Mouse (Mus musculus) cortical plate, adult 2 months (tissue): Measurements from ENCODE around the gene Olfr320. TPM values are rescaled to one million over a fixed set of nuclear protein-coding genes. Genes with fewer than 3 reads are reported as not detected.
"Not testable (repeated sequence)": the region's sequence is repeated elsewhere in the genome, so short reads cannot be mapped to it uniquely, and the experiment has no call there.

Experiments used
- H3K27ac ChIP-seq: fragments of 200-500 bp; 2 replicates; pipeline ENCODE4 v1.5.1; 2012; ENCODE audit warnings: low read length, control low read depth, inconsistent platforms; ENCODE audit not compliant: insufficient read depth
- H3K4me1 ChIP-seq: fragments of 200-500 bp; 2 replicates; pipeline ENCODE4 v1.6.1; 2011; ENCODE audit warnings: low read length; ENCODE audit not compliant: control insufficient read depth, insufficient read depth
- H3K4me3 ChIP-seq: fragments of 200-500 bp; 2 replicates; pipeline ENCODE4 v1.5.1; 2011; ENCODE audit warnings: mild to moderate bottlenecking, low read length, control low read depth; ENCODE audit not compliant: insufficient read depth
- CTCF ChIP-seq: fragments of 200-500 bp; IDR thresholded peaks from 2 replicates; pipeline ENCODE4 v1.5.1; 2011; ENCODE audit warnings: mild to moderate bottlenecking, control low read depth, low read length; ENCODE audit not compliant: insufficient read depth; ENCODE audit errors: extremely low read depth
- POLR2A ChIP-seq: fragments of 200-500 bp; IDR thresholded peaks from 2 replicates; pipeline ENCODE4 v1.6.1; 2011; ENCODE audit warnings: mild to moderate bottlenecking, low read length, control low read depth; ENCODE audit not compliant: insufficient read depth; ENCODE audit errors: extremely low read depth
- polyA plus RNA-seq: library from polyadenylated mRNA; depleted of rRNA; stranded (reverse); fragments of >200 nt; gene quantifications from 2 replicates; pipeline ENCODE4 v1.2.3, GENCODE M21; 2012; rRNA removed

Olfr320 gene
- polyA plus RNA-seq, 1 experiment = not detected

DNA sequence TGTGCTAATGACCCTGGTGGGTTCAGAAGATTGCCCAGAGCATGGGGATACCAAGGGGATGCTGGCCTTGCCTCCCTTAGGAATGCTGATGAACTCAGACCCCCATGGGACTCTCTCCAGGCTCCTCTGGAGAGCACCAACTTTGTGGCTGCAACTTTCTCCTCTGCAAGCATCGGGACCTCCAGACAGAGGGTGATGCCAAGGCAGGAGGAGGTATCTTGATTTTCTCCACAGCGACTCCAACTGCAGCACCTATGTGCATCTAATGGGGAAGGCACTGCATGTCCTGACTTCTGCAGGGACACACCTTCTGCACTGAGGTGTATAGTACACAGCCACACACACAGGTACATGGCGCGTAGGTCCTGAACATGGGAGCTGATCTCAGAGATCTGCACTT is 22.3 kb upstream of the Olfr320 start, which contains the start of gene Olfr322:
Olfr322 (plus strand) TSS at position 187 of the 400 bp plus-strand sequence.
- H3K4me3 ChIP-seq = no peak within 1 kb of the TSS
- no peak within 1 kb of the TSS for H3K27ac ChIP-seq
- no peaks in the 10 kb centered on the region for H3K4me1 ChIP-seq
- TF ChIP-seq CTCF (no peak), POLR2A (no peak)

DNA sequence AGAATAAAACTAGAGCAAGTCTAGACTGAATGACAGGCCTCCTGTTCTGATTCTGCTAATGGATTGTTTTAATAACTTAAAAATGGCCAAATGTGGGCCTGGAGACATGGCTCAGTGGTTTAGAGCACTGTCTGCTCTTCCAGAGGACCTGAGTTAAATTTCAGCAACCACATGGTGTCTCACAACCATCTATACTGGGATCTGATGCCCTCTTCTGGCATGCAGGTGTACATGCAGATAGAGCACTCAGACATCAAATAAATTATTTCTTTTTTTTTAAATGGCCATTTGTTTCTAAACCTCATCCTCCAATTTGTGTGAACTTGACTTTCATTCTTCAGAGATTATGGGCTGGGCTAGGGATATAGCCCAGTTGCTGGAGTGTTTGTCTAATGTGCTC is 11.6 kb upstream of the Olfr320 start:
- H3K4me1 ChIP-seq = no peaks in the 10 kb centered on the region
- no peak overlapping the region for H3K4me3 ChIP-seq
- no peak overlapping the region for H3K27ac ChIP-seq
- no peak for TF ChIP-seq POLR2A
- TF ChIP-seq CTCF = no peak

DNA sequence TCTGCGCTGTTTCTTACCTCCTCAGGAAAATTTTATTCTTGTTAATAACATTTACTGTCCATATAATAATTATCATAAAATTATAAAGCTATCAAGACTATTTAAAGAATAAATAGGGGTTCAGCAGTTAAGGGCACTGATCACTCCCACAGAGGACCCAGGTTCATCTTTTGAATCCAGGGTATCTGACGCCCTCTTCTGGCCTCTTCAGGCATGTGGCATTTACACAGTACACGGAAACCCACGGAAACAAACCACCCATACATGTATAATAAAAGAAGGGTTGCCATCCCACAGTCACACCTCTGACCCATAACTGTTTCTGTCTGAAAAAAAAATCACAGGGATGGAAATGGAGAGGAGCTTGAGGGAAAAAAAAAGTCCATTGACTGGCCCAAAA is 9.1 kb upstream of the Olfr320 start:
- Histone ChIP-seq H3K4me3 (no peak overlapping the region), H3K4me1 (no peaks in the 10 kb centered on the region), H3K27ac (no peak overlapping the region)
- TF ChIP-seq POLR2A (no peak), CTCF (no peak)

- TF ChIP-seq CTCF (no peak), POLR2A (no peak)
- no peaks in the 10 kb centered on the region for H3K4me1 ChIP-seq
- no peak within 1 kb of the TSS for H3K27ac ChIP-seq
- H3K4me3 ChIP-seq = no peak within 1 kb of the TSS
These were observed 18.0 kb downstream of the Olfr320 start, which contains the start of gene Olfr319 for GRCm38 (mm10) chr11:58698862-58699261. Gene Olfr319 (plus strand): TSS chr11:58699162.

GRCm38 (mm10) chr11:58709086-58709485 is 28.2 kb downstream of the Olfr320 start:
- no peak overlapping the region for H3K4me3 ChIP-seq
- no peaks in the 10 kb centered on the region for H3K4me1 ChIP-seq
- TF ChIP-seq CTCF (no peak), POLR2A (no peak)
- H3K27ac ChIP-seq = no peak overlapping the region

DNA sequence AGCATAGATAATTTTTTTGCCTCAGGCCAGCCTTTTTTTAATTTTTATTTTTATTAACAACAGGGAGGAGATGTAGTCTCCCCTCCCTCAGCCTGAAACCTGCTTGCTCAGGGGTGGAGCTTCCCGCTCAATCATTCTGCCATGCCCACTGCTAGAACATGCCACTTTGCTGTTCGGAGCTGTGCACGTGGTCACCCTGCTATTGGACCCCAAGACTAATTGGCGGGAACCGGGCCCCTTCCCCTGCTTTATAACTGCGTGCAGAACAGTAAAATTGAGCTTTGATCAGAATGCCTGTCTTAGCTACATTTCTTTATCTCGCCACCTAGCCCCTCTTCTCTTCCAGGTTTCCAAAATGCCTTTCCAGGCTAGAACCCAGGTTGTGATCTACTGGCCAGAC is 36.8 kb downstream of the Olfr320 start:
- H3K4me3 ChIP-seq, H3K27ac ChIP-seq, H3K4me1 ChIP-seq: not testable (repeated sequence)

DNA sequence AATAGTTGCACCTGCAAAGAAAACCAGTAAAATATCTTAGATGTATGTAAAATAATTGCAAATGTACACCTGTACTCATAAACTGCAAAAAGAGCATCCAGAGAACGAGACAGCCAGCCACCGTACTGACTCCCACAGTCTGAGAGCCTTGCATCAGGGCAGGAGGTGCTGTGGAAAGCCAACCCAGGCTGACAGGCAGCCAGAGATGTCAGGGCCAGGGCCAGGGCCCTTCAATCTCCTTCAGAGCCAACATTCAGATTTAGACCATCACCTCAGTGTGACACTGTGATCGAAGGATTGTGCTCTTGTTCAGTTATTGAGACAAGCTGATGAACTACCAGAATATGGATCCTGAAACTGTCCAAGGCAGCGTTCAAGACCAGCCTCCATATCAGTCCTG is 38.8 kb downstream of the Olfr320 start:
- H3K4me3 ChIP-seq = no peak overlapping the region
- TF ChIP-seq CTCF (no peak), POLR2A (no peak)
- H3K27ac ChIP-seq = no peak overlapping the region
- no peaks in the 10 kb centered on the region for H3K4me1 ChIP-seq

DNA sequence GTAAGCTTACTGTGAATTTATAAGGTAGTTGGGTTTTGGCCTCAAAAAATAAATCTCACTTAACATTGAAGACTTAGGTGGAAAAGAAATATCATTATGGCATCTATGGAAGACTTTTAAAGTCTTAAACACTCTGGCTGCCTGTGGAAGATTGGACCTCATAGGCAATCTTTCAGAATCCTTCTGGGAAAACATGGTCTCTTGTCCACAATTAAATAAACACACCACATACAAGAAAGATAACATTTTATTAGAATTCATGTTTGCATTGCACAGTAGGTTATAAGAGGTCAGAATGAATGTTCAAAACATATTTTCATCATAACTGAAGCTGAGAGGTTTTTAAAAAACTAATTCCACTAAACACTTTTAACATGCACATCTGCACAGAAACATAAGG is 43.0 kb downstream of the Olfr320 start, which contains the start of gene Olfr318:
Olfr318 (minus strand) TSS at position 101 of the 400 bp plus-strand sequence.
- TF ChIP-seq POLR2A (no peak), CTCF (no peak)
- Histone ChIP-seq H3K4me1 (no peaks in the 10 kb centered on the region), H3K27ac (no peak within 1 kb of the TSS), H3K4me3 (no peak within 1 kb of the TSS)

- H3K4me3 ChIP-seq, H3K4me1 ChIP-seq, H3K27ac ChIP-seq: not testable (repeated sequence)
These were observed 47.2 kb downstream of the Olfr320 start for GRCm38 (mm10) chr11:58727896-58728650.

GRCm38 (mm10) chr11:58733372-58733771 is 52.5 kb downstream of the Olfr320 start:
- no peak overlapping the region for H3K27ac ChIP-seq
- no peak for TF ChIP-seq CTCF
- TF ChIP-seq POLR2A = no peak
- no peaks in the 10 kb centered on the region for H3K4me1 ChIP-seq
- H3K4me3 ChIP-seq = no peak overlapping the region

Other genes starting within 250 kb of the Olfr320 start
- not detected in 2 replicates for gene Gm12253, start 248.5 kb upstream of the Olfr320 start, polyA plus RNA-seq
- gene Lypd9, start 228.2 kb upstream of the Olfr320 start, polyA plus RNA-seq = not detected in 2 replicates
- gene Olfr30, start 218.8 kb upstream of the Olfr320 start, polyA plus RNA-seq = not detected in 2 replicates
- gene Olfr332, start 188.5 kb upstream of the Olfr320 start, polyA plus RNA-seq = not detected in 2 replicates
- gene Olfr331, start 178.5 kb upstream of the Olfr320 start, polyA plus RNA-seq = not detected in 2 replicates
- not detected in 2 replicates for gene Olfr330, start 146.3 kb upstream of the Olfr320 start, polyA plus RNA-seq
- gene Olfr329-ps, start 134.7 kb upstream of the Olfr320 start, polyA plus RNA-seq = 0.08 TPM in 1 of 2 replicates, not detected in the other
- gene Olfr328, start 125.5 kb upstream of the Olfr320 start, polyA plus RNA-seq = 0.06 TPM in 1 of 2 replicates, not detected in the other
- gene Olfr224, start 110.5 kb upstream of the Olfr320 start, polyA plus RNA-seq = not detected in 2 replicates
- not detected in 2 replicates for gene Olfr325, start 103.4 kb upstream of the Olfr320 start, polyA plus RNA-seq
- not detected in 2 replicates for gene Olfr324, start 86.0 kb upstream of the Olfr320 start, polyA plus RNA-seq
- not detected in 2 replicates for gene 2210407C18Rik, start 65.0 kb upstream of the Olfr320 start, polyA plus RNA-seq
- gene Olfr323, start 50.6 kb upstream of the Olfr320 start, polyA plus RNA-seq = not detected in 2 replicates
- gene Trim58, start 40.6 kb upstream of the Olfr320 start, polyA plus RNA-seq = 0.04 and 0.08 TPM in 2 replicates
- not detected in 2 replicates for gene Olfr322, start 22.3 kb upstream of the Olfr320 start, polyA plus RNA-seq
- gene Olfr319, start 18.1 kb downstream of the Olfr320 start, polyA plus RNA-seq = not detected in 2 replicates
- gene Olfr318, start 42.9 kb downstream of the Olfr320 start, polyA plus RNA-seq = not detected in 2 replicates
- gene Olfr317, start 58.1 kb downstream of the Olfr320 start, polyA plus RNA-seq = 0.21 and 0.27 TPM in 2 replicates
- 1.6 and 2.3 TPM in 2 replicates for gene Olfr316, start 71.6 kb downstream of the Olfr320 start, polyA plus RNA-seq
- gene Olfr315, start 92.1 kb downstream of the Olfr320 start, polyA plus RNA-seq = not detected in 2 replicates
- gene Olfr314, start 101.9 kb downstream of the Olfr320 start, polyA plus RNA-seq = not detected in 2 replicates
- 1.7 and 2.2 TPM in 2 replicates for gene Fam183b, start 120.9 kb downstream of the Olfr320 start, polyA plus RNA-seq
- not detected in 2 replicates for gene Olfr313, start 133.9 kb downstream of the Olfr320 start, polyA plus RNA-seq
- gene Olfr312, start 148.1 kb downstream of the Olfr320 start, polyA plus RNA-seq = not detected in 2 replicates
- 0.06 TPM in 1 of 2 replicates, not detected in the other for gene Olfr311, start 158.2 kb downstream of the Olfr320 start, polyA plus RNA-seq
- 18.2 and 21.5 TPM in 2 replicates for gene Gm12258, start 166.1 kb downstream of the Olfr320 start, polyA plus RNA-seq
- 5.7 and 5.9 TPM in 2 replicates for gene 2810021J22Rik, start 186.1 kb downstream of the Olfr320 start, polyA plus RNA-seq
- gene Zfp39, start 223.1 kb downstream of the Olfr320 start, polyA plus RNA-seq = 5.6 and 6.0 TPM in 2 replicates
- not detected in 2 replicates for gene Btnl10, start 236.8 kb downstream of the Olfr320 start, polyA plus RNA-seq